Mouse (Mus musculus) liver, embryonic 12.5 days (tissue): ENCODE measurements around the gene Brox. TPM values are rescaled to one million over a fixed set of nuclear protein-coding genes. Genes with fewer than 3 reads are reported as not detected.
A peak's percentile ranks its signal among the peaks of the same experiment; 100 is the strongest.
"Not testable (repeated sequence)": the region's sequence is repeated elsewhere in the genome, so short reads cannot be mapped to it uniquely, and the experiment has no call there.

Experiments
- ATAC-seq: fragments of 200-750 bp; cut with Nextera tagmentation; 2 replicates; pipeline ENCODE4 v1.8.0; 2017; ENCODE audit warnings: moderate number of reproducible peaks, mild to moderate bottlenecking, moderate library complexity
- H3K27ac ChIP-seq: fragments of 300-500 bp; sonication (generic); 2 replicates; pipeline ENCODE4 v1.5.1; 2016; ENCODE audit warnings: mild to moderate bottlenecking
- H3K27me3 ChIP-seq: fragments of 300-500 bp; sonication (generic); replicated peaks from 2 replicates; pipeline ENCODE4 v1.6.1; 2016; ENCODE audit warnings: mild to moderate bottlenecking, moderate library complexity
- H3K36me3 ChIP-seq: fragments of 300-500 bp; sonication (generic); 2 replicates; pipeline ENCODE4 v1.6.1; 2016; ENCODE audit warnings: mild to moderate bottlenecking, moderate library complexity
- H3K4me1 ChIP-seq: fragments of 300-500 bp; sonication (generic); 2 replicates; pipeline ENCODE4 v1.6.1; 2016
- H3K4me2 ChIP-seq: fragments of 300-500 bp; sonication (generic); 2 replicates; pipeline ENCODE4 v1.6.1; 2016; ENCODE audit warnings: mild to moderate bottlenecking, moderate library complexity
- H3K4me3 ChIP-seq: fragments of 300-500 bp; sonication (generic); 2 replicates; pipeline ENCODE4 v1.5.1; 2016; ENCODE audit warnings: mild to moderate bottlenecking, moderate library complexity
- H3K9ac ChIP-seq: fragments of 300-500 bp; sonication (generic); 2 replicates; pipeline ENCODE4 v1.6.1; 2016; ENCODE audit warnings: mild to moderate bottlenecking, moderate library complexity
- H3K9me3 ChIP-seq: fragments of 300-500 bp; sonication (generic); replicated peaks from 2 replicates; pipeline ENCODE4 v1.6.1; 2016; ENCODE audit warnings: mild to moderate bottlenecking, moderate library complexity
- WGBS: fragments of 180-500 bp; shearing (Covaris S2); methylation state at CpG from one replicate; pipeline ENCODE4 v1.1.7; 2016; ENCODE audit not compliant: insufficient replicate concordance; 5-methylcytosine and 5-hydroxymethylcytosine counted together
- polyA plus RNA-seq: library from polyadenylated mRNA; unstranded; fragments of >200 nt; fragmentation: Nextera tagmentation; extraction: Ambion mirVana; gene quantifications from 2 replicates; pipeline ENCODE4 v1.2.1, GENCODE M21; 2016

Gene Brox
- polyA plus RNA-seq = 24.4 and 26.4 TPM in 2 replicates

GRCm38 (mm10) chr1:183296877-183297383 lies at the start of gene Brox:
Gene Brox (minus strand): TSS chr1:183297269.
- peaks cover 22% of the 10 kb centered on the region for H3K36me3 ChIP-seq
- H3K4me2 ChIP-seq = peak within 1 kb of the TSS; percentile 69
- H3K27ac ChIP-seq = peak within 1 kb of the TSS; percentile 81
- peak within 1 kb of the TSS; percentile 65 for H3K4me3 ChIP-seq
- under 1% methylated on average over 39 of the region's 39 CpGs for WGBS
- peak; percentile 88 for ATAC-seq
- peak within 1 kb of the TSS; percentile 74 for H3K9ac ChIP-seq
- H3K4me1 ChIP-seq = peaks cover 8% of the 10 kb centered on the region; the same call in 1 of the 2 replicates
- no peaks in the 10 kb centered on the region for H3K27me3 ChIP-seq
- no peaks in the 10 kb centered on the region for H3K9me3 ChIP-seq

GRCm38 (mm10) chr1:183345817-183346195 lies 48.7 kb upstream of the Brox start:
- WGBS = 13% methylated on average over 10 of the region's 10 CpGs
- no peak; the same call in 1 of the 2 replicates for ATAC-seq

DNA sequence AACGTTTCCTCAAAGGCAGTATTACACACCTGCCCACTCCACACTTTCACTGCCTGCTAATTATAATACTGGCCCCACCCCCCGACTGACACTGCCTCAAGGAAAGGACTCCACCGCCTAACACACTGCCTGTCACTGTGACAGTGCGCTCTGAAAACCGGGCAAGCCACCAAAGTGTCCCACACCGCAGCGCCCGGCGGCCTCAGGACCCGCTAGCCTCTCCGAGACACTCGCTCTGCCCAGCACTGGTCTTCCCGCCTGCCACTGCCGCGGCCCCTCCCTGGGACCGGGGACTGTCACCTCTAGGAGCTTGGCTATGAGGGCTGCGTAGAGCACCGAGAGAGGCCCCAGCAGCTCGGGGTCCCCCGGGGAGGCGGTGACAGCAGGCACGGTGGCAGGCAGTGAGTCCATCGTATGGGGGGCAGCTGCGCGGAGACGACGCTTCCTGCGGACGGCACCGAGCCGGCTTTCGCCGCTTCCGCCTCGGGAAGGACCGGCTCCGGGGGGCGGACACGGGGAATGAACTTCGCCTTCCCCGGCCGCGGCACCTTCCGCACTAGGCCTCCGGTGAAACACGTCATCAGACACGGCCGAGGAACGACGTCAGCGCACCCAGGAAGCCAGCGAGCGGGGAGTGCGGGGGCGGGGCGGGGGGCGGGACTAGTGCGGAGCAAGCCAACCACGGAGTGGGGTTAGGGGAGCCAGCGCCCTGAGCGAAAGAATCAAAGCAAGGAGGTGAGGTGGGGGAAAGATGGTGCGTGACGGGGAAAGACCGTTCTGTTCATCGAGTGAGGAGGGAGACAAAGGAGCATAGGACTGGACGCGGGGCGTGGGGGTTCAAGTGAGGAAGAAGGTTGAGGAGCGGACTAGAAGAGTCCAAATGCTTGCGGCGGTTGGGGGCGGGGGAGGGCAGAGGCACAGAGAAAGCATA lies 48.1 kb upstream of the Brox start:
- H3K9ac ChIP-seq = peak overlapping the region; percentile 94
- ATAC-seq = peak; percentile 95
- peak overlapping the region; percentile 97 for H3K27ac ChIP-seq
- under 1% methylated on average over 70 of the region's 72 CpGs for WGBS
- peaks cover 13% of the 10 kb centered on the region for H3K4me1 ChIP-seq
- H3K4me2 ChIP-seq = peak overlapping the region; percentile 93
- peak overlapping the region; percentile 97 for H3K4me3 ChIP-seq
- no peaks in the 10 kb centered on the region for H3K9me3 ChIP-seq
- peaks cover 42% of the 10 kb centered on the region for H3K36me3 ChIP-seq
- no peaks in the 10 kb centered on the region for H3K27me3 ChIP-seq

More at GRCm38 (mm10) chr1:183345817-183346195, 48.7 kb upstream of the Brox start:
- no peaks in the 10 kb centered on the region for H3K27me3 ChIP-seq
- H3K4me2 ChIP-seq = peak overlapping the region; percentile 93
- H3K4me3 ChIP-seq = peak overlapping the region; percentile 97
- no peaks in the 10 kb centered on the region for H3K9me3 ChIP-seq
- H3K9ac ChIP-seq = peak overlapping the region; percentile 94
- H3K4me1 ChIP-seq = peaks cover 13% of the 10 kb centered on the region
- H3K27ac ChIP-seq = peak overlapping the region; percentile 97; the same call in 1 of the 2 replicates
- peaks cover 36% of the 10 kb centered on the region for H3K36me3 ChIP-seq

DNA sequence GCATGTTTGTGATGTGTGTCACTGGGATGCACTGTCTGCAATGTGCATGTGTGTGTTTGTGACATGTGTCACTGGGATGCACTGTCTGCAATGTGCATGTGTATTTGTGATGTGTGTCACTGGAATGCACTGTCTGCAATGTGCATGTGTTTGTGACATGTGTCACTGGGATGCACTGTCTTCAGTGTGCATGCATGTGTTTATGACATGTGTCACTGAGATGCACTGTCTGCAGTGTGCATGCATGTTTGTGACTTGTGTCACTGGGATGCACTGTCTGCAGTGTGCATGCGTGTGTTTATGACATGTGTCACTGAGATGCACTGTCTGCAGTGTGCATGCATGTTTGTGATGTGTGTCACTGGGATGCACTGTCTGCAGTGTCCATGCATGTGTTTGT lies 45.8 kb upstream of the Brox start:
- H3K9me3 ChIP-seq, H3K4me3 ChIP-seq, H3K9ac ChIP-seq, H3K27ac ChIP-seq, H3K27me3 ChIP-seq, ATAC-seq, H3K4me2 ChIP-seq: not testable (repeated sequence)
- WGBS = 84% methylated on average over 1 of the region's 1 CpGs
- Histone ChIP-seq H3K36me3 (peaks cover 43% of the 10 kb centered on the region), H3K4me1 (peaks cover 13% of the 10 kb centered on the region)

GRCm38 (mm10) chr1:183327171-183327570 lies 30.1 kb upstream of the Brox start:
- Histone ChIP-seq H3K9ac (no peak overlapping the region), H3K4me3 (no peak overlapping the region), H3K27me3 (no peaks in the 10 kb centered on the region), H3K36me3 (peaks cover 93% of the 10 kb centered on the region), H3K27ac (no peak overlapping the region), H3K4me1 (no peaks in the 10 kb centered on the region), H3K9me3 (peaks cover 3% of the 10 kb centered on the region; the same call in 1 of the 2 replicates), H3K4me2 (no peak overlapping the region)
- ATAC-seq = no peak
- WGBS = 88% methylated on average over 8 of the region's 8 CpGs

DNA sequence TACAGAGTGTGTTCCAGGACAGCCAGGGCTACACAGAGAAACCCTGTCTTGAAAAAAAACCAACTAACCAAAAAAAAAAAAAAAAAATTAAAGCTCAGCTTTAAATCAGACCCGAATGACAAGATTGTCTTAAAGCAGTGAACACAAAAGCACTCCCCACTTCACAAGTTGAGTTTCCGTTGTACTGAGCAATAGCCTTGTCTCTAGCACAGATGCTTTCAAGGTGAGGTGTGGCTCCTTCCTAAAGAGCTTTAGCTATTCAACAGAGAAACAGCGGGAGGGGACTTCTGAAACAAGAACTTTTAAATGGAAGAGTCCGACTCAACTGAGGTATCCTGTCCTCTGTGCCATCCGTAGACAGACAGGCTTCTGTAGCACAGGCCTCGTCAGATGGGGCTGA lies 27.4 kb upstream of the Brox start:
- Histone ChIP-seq H3K4me3 (no peak overlapping the region), H3K4me2 (no peak overlapping the region), H3K9me3 (peaks cover 3% of the 10 kb centered on the region; the same call in 1 of the 2 replicates), H3K9ac (no peak overlapping the region), H3K4me1 (no peaks in the 10 kb centered on the region), H3K27ac (no peak overlapping the region), H3K27me3 (no peaks in the 10 kb centered on the region), H3K36me3 (peaks cover 92% of the 10 kb centered on the region)
- 91% methylated on average over 6 of the region's 6 CpGs for WGBS
- ATAC-seq = no peak

DNA sequence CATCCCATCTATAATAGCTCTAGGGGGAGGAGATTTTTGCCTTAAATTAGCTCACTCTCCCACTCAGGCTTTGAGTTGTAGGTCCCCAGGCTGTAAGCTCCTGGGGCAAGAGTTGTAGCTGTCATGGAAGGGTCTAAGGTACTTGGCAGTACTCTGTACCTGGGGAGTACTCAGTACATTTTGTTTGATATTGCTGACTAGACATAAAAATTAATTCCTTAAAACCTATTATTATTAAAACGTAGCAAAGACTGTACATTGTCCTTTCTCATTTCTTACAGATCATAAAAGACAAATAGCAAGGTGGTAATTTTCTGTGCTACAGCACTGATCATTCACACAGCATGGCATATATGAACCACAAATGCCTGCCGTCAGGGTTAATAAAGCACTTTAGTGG lies 26.9 kb upstream of the Brox start:
- 86% methylated on average over 2 of the region's 2 CpGs for WGBS
- Histone ChIP-seq H3K27me3 (no peaks in the 10 kb centered on the region), H3K9ac (no peak overlapping the region), H3K27ac (no peak overlapping the region), H3K4me2 (no peak overlapping the region), H3K36me3 (peaks cover 92% of the 10 kb centered on the region), H3K4me1 (no peaks in the 10 kb centered on the region), H3K4me3 (no peak overlapping the region), H3K9me3 (peaks cover 3% of the 10 kb centered on the region; the same call in 1 of the 2 replicates)
- ATAC-seq = no peak

DNA sequence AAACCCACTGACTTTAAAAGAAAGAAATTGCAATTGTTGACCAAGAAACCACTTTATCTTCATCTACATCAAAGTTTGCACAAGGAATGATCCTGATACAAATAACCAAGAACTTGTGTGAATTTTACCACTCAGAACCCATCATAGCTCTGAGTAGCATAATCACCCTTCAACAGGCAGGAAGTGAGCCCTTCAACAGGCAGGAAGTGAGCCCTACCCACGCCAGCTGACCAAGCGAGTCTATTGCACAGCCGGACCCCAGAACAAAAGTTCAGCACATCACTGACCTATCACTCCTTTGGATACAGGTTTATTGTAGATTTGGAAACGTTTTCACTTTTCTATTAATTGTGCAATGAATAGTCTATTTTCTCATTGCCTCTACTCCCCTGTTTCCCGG lies 25.4 kb upstream of the Brox start:
- H3K36me3 ChIP-seq = peaks cover 87% of the 10 kb centered on the region
- not testable (repeated sequence) for H3K9ac ChIP-seq, H3K27ac ChIP-seq, H3K9me3 ChIP-seq, H3K27me3 ChIP-seq, H3K4me1 ChIP-seq, ATAC-seq, H3K4me3 ChIP-seq, H3K4me2 ChIP-seq
- 72% methylated on average over 5 of the region's 5 CpGs for WGBS

DNA sequence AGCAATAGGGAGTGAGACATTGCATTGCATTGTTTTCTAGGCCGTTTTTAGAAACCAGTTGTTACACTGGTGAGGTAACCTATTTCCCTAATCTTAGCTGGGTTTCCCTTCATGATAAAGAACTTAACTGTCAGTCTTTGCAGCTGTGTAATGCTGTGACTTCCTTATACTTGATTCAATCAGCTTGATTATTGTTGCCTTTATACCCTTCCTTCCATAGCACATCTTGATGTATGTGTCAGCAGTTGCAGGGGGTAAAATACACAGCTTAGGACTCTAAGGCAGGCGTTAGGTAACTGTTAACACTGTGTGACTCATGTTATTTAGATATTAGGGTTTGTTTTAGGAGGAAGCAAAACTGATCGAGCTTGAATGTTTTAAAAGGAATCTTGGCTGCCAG lies 23.6 kb upstream of the Brox start:
- WGBS = 53% methylated on average over 3 of the region's 3 CpGs
- ATAC-seq = no peak
- no peaks in the 10 kb centered on the region for H3K4me1 ChIP-seq
- H3K36me3 ChIP-seq = peaks cover 87% of the 10 kb centered on the region
- H3K9ac ChIP-seq = no peak overlapping the region
- H3K9me3 ChIP-seq = peaks cover 3% of the 10 kb centered on the region; the same call in 1 of the 2 replicates
- H3K4me2 ChIP-seq = no peak overlapping the region
- no peak overlapping the region for H3K4me3 ChIP-seq
- no peak overlapping the region for H3K27ac ChIP-seq
- no peaks in the 10 kb centered on the region for H3K27me3 ChIP-seq

GRCm38 (mm10) chr1:183315783-183316182 lies 18.7 kb upstream of the Brox start:
- Histone ChIP-seq H3K36me3 (peaks cover 85% of the 10 kb centered on the region), H3K4me3 (no peak overlapping the region), H3K27me3 (no peaks in the 10 kb centered on the region), H3K4me1 (no peaks in the 10 kb centered on the region), H3K27ac (no peak overlapping the region), H3K4me2 (no peak overlapping the region), H3K9ac (no peak overlapping the region), H3K9me3 (no peaks in the 10 kb centered on the region)
- no peak for ATAC-seq
- 72% methylated on average over 2 of the region's 2 CpGs for WGBS

- Histone ChIP-seq H3K4me1 (no peaks in the 10 kb centered on the region), H3K9me3 (no peaks in the 10 kb centered on the region), H3K27me3 (no peaks in the 10 kb centered on the region), H3K9ac (no peak overlapping the region), H3K4me2 (no peak overlapping the region), H3K36me3 (peaks cover 83% of the 10 kb centered on the region), H3K4me3 (no peak overlapping the region), H3K27ac (no peak overlapping the region)
- 79% methylated on average over 2 of the region's 2 CpGs for WGBS
- ATAC-seq = no peak
These were observed 15.0 kb upstream of the Brox start for GRCm38 (mm10) chr1:183312076-183312475.

DNA sequence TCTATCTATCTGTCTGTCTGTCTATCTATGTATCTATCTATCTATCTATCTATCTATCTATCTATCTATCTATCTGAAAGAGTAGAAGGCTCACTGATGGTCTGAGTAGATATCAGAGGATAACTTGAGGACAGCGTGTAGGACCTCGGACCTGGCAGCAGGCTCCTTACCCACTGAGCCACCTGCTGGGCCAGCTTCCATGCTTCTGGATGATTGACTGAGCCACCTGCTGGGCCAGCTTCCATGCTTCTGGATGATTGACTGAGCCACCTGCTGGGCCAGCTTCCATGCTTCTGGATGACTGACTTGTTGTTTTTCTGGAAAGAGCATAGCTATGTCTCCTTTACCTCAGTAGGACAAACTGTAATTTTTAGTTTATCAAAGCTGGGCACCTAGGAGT lies 12.5 kb upstream of the Brox start:
- 91% methylated on average over 2 of the region's 2 CpGs for WGBS
- not testable (repeated sequence) for H3K9me3 ChIP-seq, ATAC-seq, H3K27me3 ChIP-seq, H3K9ac ChIP-seq, H3K4me1 ChIP-seq, H3K4me2 ChIP-seq, H3K27ac ChIP-seq, H3K4me3 ChIP-seq
- H3K36me3 ChIP-seq = peaks cover 72% of the 10 kb centered on the region
